Mouse (Mus musculus) myocyte (in vitro differentiated cells): Measurements from ENCODE around the gene Exosc1.

ENCODE experiments used
- MAX ChIP-seq: IDR thresholded peaks from one replicate; pipeline ENCODE4 v1.6.1; 2011; ENCODE audit warnings: low read depth, mild to moderate bottlenecking, control low read depth
- MYOD1 ChIP-seq, 3 experiments: IDR thresholded peaks; one replicate each; pipeline ENCODE4 v1.6.1; 2011; ENCODE audit warnings: control low read depth in 2 of 3, low read depth in 2 of 3, mild to moderate bottlenecking in 2 of 3, moderate library complexity in 1 of 3; ENCODE audit not compliant: insufficient read length in 2 of 3, control insufficient read depth in 1 of 3
- MYOG ChIP-seq, 3 experiments: IDR thresholded peaks; one replicate each; pipeline ENCODE4 v1.6.1; 2011; ENCODE audit warnings: control low read depth in 2 of 3, low read depth in 2 of 3, mild to moderate bottlenecking in 2 of 3; ENCODE audit not compliant: insufficient read length in 2 of 3, control insufficient read depth in 1 of 3, insufficient read depth in 1 of 3
- POLR2A ChIP-seq: IDR thresholded peaks from one replicate; pipeline ENCODE4 v1.6.1; 2011; ENCODE audit warnings: low read depth, mild to moderate bottlenecking, control low read depth, moderate library complexity; ENCODE audit not compliant: insufficient read length
- POLR2AphosphoS2 ChIP-seq: IDR thresholded peaks from one replicate; pipeline ENCODE4 v1.6.1; 2011; ENCODE audit warnings: low read depth, control low read depth; ENCODE audit not compliant: insufficient read length
- REST ChIP-seq: IDR thresholded peaks from one replicate; pipeline ENCODE4 v1.6.1; 2011; ENCODE audit warnings: mild to moderate bottlenecking, control low read depth, moderate library complexity; ENCODE audit not compliant: insufficient read depth, insufficient read length
- SRF ChIP-seq: IDR thresholded peaks from one replicate; pipeline ENCODE4 v1.6.1; 2011; ENCODE audit warnings: low read depth; ENCODE audit not compliant: control insufficient read depth, insufficient read length
- TCF12 ChIP-seq: IDR thresholded peaks from one replicate; pipeline ENCODE4 v1.6.1; 2011; ENCODE audit warnings: mild to moderate bottlenecking, control low read depth; ENCODE audit not compliant: poor library complexity, insufficient read depth, severe bottlenecking
- TCF3 ChIP-seq: IDR thresholded peaks from one replicate; pipeline ENCODE4 v1.6.1; 2011; ENCODE audit warnings: low read depth, control low read depth; ENCODE audit not compliant: insufficient read length
- USF1 ChIP-seq: IDR thresholded peaks from one replicate; pipeline ENCODE4 v1.6.1; 2011; ENCODE audit warnings: low read depth, mild to moderate bottlenecking, control low read depth, moderate library complexity

DNA sequence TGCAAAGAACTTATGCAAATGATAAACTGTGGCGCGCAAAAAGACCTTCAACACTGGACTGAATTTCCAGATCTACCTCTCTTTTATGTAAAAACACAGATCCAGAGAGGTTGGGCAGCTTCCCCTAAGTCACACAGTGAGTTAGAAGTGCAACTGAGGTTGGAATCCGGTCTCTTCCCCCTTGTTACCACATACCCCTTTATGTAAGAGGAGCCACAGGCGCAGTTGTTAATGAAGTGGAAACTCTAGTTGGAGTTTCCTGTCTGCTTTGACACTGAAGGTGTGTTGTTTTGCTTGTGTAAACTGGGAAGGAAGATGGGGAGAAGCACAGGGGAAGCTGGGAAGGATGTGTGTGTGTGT, 49.5 kb upstream of the Exosc1 start:
- TF ChIP-seq POLR2AphosphoS2 (no peak), MYOD1 (IDR thresholded peaks at IDR 0.05; ENCODE audit: control insufficient read depth in 1 of 3, insufficient read length in 2 of 3, low read depth in 2 of 3) (no peak), POLR2A (no peak), MYOG (IDR thresholded peaks at IDR 0.05; ENCODE audit: control insufficient read depth in 1 of 3, insufficient read depth in 1 of 3, insufficient read length in 2 of 3, low read depth in 2 of 3) (no peak), USF1 (no peak), SRF (no peak), TCF12 (no peak), REST (no peak), MAX (no peak), TCF3 (no peak)
